Mouse (Mus musculus) MEL (cell line): ENCODE results near the gene Vsig2.

ENCODE experiments used
- CTCF ChIP-seq, 3 experiments: IDR thresholded peaks in 2 of 3; conservative IDR thresholded peaks in 1 of 3; 2 replicates each; pipeline ENCODE4 v1.5.1; 2011 to 2012; ENCODE audit warnings: low read length in 3 of 3, low read depth in 2 of 3, mild to moderate bottlenecking in 2 of 3, improper control_type of control experiment in 1 of 3, inconsistent platforms in 1 of 3, mixed read lengths in 1 of 3, moderate library complexity in 1 of 3; ENCODE audit not compliant: control insufficient read depth in 1 of 3, insufficient read depth in 1 of 3, poor library complexity in 1 of 3, severe bottlenecking in 1 of 3
- GATA1 ChIP-seq: IDR thresholded peaks from 2 replicates; pipeline ENCODE4 v1.6.1; 2011; ENCODE audit warnings: low read depth, low read length, improper control_type of control experiment
- HCFC1 ChIP-seq: IDR thresholded peaks from 2 replicates; pipeline ENCODE4 v1.6.1; 2012; ENCODE audit warnings: low read depth, mild to moderate bottlenecking, inconsistent platforms, low read length, improper control_type of control experiment, moderate library complexity
- KAT2A ChIP-seq: conservative IDR thresholded peaks from 2 replicates; pipeline ENCODE4 v1.6.1; 2012; ENCODE audit warnings: low read depth, low read length, improper control_type of control experiment, inconsistent platforms
- MAFK ChIP-seq: IDR thresholded peaks from 2 replicates; pipeline ENCODE4 v1.6.1; 2011; ENCODE audit warnings: low read depth, mild to moderate bottlenecking, low read length, improper control_type of control experiment, borderline replicate concordance
- MAX ChIP-seq: IDR thresholded peaks from 2 replicates; pipeline ENCODE4 v1.6.1; 2011; ENCODE audit warnings: low read length, improper control_type of control experiment
- MEF2A ChIP-seq: IDR thresholded peaks from 2 replicates; pipeline ENCODE4 v1.6.1; 2014; ENCODE audit warnings: low read depth, mild to moderate bottlenecking, inconsistent platforms, low read length, improper control_type of control experiment; ENCODE audit not compliant: poor library complexity, insufficient replicate concordance, severe bottlenecking; ENCODE audit errors: extremely low read depth
- NRF1 ChIP-seq: IDR thresholded peaks from 2 replicates; pipeline ENCODE4 v1.6.1; 2014; ENCODE audit warnings: low read depth, mild to moderate bottlenecking, inconsistent platforms, low read length, improper control_type of control experiment, moderate library complexity; ENCODE audit not compliant: poor library complexity, insufficient read depth, severe bottlenecking
- POLR2A ChIP-seq, 2 experiments: IDR thresholded peaks; 2 replicates each; pipeline ENCODE4 v1.6.1; 2011 to 2012; ENCODE audit warnings: low read length in 2 of 2, mild to moderate bottlenecking in 2 of 2, control low read depth in 1 of 2, improper control_type of control experiment in 1 of 2, low read depth in 1 of 2, moderate library complexity in 1 of 2; ENCODE audit not compliant: control insufficient read depth in 1 of 2, insufficient read depth in 1 of 2, poor library complexity in 1 of 2
- TCF12 ChIP-seq: IDR thresholded peaks from 2 replicates; pipeline ENCODE4 v1.6.1; 2014; ENCODE audit warnings: low read depth, mild to moderate bottlenecking, inconsistent platforms, low read length, improper control_type of control experiment, moderate library complexity
- ZNF384 ChIP-seq: IDR thresholded peaks from 2 replicates; pipeline ENCODE4 v1.6.1; 2012; ENCODE audit warnings: low read depth, mild to moderate bottlenecking, inconsistent platforms, low read length, improper control_type of control experiment

- TF ChIP-seq CTCF (IDR thresholded peaks at IDR 0.05 in 2 of 3, conservative IDR thresholded peaks at IDR 0.05 in 1 of 3; ENCODE audit: control insufficient read depth in 1 of 3, insufficient read depth in 1 of 3, low read depth in 2 of 3, low read length in 3 of 3, poor library complexity in 1 of 3, severe bottlenecking in 1 of 3) (no peak), POLR2A (IDR thresholded peaks at IDR 0.05; ENCODE audit: control insufficient read depth in 1 of 2, insufficient read depth in 1 of 2, low read depth in 1 of 2, low read length in 2 of 2, poor library complexity in 1 of 2) (no peak), TCF12 (no peak), NRF1 (no peak), ZNF384 (no peak), GATA1 (no peak), MAFK (no peak), MAX (no peak), KAT2A (no peak), HCFC1 (no peak), MEF2A (no peak)
Observed at GRCm38 (mm10) chr9:37593690-37594089, 54.6 kb downstream of the Vsig2 start.
